Mouse (Mus musculus) adrenal gland, adult 18-20 months (tissue): Measurements from ENCODE around the gene Msl1. TPM values are rescaled to one million over a fixed set of nuclear protein-coding genes. Genes with fewer than 3 reads are reported as not detected.

Experiments
- DNase-seq, 2 experiments: peaks; one replicate each; pipeline ENCODE4 v3.0.0; 2021 to 2022; ENCODE audit warnings: low spot score in 2 of 2
- total RNA-seq, 2 experiments: library from RNA; stranded (reverse); gene quantifications; 1 replicate in 1 of 2; 2 replicates in 1 of 2; pipeline ENCODE4 v1.2.3; 2021

The Msl1 gene
- total RNA-seq, 2 experiments from 2014 or later = 82.3 to 97.4 TPM

DNA sequence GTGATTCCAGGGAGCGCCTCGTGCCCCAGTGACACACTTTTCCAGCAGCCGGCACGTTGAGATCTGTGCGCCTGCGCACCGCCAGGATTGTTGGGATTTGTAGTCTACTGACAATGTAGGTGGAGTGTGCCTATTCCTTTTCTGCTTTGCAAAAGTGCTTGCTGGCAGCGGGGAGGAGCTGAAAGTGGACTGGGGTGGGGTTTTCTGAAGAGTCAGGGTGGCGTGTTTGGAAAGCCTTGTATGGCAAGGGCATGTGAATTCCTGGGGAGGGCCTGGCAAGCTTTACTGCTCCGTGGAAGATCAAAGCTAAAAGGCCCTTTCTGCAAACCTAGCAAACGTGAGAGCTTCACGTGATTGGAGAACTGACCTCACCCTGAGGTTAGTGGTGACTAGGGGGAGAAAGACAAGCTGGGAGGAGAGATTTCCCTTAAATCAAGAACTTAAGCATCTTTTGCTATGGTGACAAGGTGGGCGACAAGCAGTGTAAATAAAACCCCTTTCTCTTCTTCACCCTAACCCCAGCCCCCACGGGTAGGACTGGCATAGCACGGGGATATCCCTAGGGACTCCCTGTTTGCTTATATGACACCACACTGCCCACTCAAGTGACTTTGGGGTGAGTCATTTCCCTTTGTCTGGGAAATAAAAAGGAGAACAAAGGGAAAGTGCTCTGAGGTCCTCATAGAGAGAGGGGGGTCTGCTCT, 19.8 kb upstream of the Msl1 start:
- DNase-seq = peak in 1 of 2 experiments; percentile 99

DNA sequence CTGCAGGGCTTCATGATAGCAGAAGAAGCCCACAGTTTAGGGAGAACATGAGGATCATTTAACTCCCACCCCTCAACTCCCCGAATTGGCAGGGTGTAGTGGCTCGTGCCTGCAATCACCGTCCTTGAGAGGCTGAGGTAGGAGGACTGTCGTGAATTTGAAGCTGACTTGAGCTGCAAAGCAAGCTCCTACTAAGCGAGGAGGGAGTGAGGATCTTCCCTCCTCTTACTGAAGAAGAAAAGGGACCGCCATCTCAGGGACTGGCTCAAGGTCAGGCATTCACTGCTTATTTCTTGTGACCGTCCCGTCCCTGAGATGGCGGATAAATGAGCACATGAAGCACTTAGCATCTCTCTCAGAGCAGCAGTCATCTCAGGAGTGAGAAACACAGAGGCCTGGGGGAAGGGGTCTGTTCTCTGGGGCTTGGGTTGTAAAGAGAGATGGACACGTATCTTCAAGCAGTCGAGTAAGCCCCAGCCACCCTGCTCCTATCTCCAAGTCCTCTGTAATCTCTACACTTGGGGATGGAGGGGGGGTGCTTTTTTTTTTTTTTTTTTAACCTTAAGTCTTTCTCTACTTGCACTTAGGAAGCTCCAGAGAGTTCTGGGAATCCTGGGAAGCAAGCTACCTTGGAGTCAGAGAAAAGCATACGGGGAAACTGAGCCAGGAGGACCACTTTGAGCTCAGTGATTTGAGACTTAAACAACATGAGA, 19.1 kb upstream of the Msl1 start:
- no peak for DNase-seq

DNA sequence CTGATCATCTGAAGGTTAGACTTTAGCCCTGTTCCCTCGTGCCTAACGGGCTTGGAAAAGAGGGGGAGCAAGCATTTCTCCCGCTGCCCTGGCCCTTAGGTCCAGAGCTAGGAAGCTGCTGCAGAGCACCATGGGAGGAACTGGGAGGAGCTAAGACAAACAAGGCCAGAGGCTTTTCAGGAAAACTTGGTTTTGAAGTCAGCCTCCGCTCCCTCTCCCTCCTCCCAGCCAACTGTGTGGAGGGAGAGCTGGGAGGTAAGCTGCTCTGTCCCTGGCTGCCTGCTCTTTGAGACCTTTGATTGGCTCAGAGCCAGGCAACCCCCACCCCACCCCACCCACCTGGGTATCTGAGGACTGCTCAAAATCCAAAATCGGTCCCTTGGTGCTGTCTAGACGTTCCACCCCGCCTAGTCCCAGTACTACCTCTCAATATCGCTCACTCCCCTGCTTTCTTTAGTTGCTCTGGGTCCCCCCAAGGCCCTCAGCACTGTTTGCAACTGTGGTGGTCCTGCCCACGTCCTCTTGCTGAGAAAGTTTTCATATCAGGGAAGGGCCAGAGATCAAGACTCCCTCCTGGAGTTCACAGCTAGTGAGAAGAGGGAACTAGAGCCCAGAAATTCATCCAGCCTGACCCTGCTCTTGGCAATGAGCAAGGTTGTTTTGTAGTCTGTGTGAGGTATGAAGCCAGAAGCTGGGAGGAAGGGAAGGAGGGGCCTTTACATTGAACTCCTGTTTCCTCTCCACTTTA, 18.3 kb upstream of the Msl1 start:
- DNase-seq = peak; percentile 59 to 73

DNA sequence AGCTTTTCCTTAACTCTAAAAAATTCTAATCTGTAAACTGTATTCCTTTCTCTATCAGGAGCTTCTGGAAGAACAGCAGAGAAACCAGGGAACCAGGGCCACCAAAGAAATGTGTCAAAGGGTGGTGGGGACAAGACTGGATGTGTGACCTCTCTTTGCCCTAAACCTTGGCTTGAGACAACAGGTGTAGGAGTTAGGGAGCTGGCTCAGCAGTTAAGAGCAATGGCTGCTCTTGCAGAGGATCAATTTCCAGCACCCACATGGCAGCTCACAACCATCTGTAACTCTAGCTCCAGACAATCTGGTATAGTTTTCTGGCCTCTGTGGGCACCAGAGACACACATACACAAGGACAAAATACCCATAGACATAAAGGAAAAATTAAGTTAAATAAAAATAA, 17.4 kb upstream of the Msl1 start:
- DNase-seq = no peak

DNA sequence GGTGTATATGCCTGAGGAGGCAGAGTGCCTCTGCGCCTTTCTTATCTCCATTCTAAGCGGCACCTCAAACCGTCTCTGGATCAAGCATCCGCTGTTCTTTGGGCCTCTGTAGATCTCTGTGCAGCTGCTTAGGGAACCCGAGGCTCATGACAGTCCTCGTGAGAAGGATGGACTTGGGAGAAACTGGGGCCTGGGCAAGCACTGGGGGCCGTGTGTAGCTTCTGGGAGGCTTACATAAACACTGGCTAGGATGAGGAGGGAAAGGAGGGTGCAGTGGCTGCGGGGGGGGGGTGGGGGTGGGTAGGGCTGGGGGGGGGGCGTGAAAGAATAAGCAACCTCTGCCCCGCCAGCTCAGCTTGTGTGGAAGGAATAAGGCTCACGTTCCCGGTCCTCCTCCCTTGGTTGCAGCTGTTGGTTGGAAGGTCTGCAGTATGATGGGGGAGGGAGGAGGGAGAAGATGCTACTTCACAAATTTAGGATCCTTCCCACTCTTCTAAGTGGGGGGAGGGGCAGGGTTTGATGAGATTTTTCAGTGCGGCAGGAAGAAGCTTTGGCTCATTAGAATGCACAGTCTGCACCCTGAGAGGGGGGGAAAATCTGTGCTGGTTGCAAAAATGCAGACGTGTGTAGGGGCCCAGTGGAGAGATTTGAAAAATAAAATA, 13.3 kb upstream of the Msl1 start:
- DNase-seq = no peak

DNA sequence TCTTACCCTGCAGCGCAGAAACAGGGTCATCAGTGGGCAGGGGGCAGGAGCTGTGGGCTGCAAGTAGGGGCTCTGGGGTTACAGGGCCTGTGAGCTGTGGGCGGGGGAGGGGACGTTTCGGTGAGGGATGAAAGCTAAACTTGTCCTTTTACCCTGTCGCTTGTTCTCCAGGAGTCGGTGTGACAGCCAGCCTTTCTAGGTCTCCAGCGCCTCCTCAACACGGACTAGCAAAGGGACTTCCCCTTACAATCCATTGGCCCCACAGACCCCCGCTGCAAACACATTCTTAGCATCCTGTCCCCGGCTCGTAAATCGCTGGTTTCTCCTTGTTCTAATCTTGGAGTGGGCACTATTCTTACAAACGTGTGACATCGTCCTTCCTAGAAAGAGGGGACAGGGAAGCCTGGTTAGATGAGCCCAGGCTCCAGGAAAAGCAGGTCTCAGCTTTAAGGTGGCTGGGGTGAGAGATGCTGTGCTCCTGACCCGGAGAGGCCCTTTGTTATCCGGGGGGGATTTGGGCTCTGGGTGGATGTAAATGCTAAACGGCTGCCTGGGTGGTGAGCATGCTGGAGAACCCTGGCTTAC, 12.6 kb upstream of the Msl1 start:
- DNase-seq = peak in 1 of 2 experiments; percentile 33

DNA sequence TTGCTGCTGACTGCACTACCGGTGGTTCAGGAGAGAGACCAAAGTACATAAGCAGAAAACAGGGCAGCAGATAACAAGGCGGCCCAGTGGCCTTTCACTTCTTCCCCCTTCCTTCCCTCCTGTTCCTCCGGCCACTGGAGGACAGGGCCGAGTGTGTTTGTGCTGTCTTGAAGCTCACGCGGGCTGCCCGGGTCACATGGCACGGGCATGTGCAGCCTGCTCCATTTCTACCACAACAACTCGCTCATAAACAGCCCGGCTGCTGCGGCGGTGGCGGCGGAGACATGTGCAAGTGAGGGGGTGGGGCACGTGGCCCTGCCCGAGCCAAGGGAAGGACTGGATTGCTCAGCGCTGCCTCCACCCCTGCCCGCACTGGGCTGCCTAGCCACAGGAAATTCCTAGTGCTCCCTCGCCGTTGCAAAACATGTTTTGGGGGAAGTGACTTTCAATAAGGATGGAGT, 12.1 kb upstream of the Msl1 start:
- peak; percentile 95 to 97 for DNase-seq

DNA sequence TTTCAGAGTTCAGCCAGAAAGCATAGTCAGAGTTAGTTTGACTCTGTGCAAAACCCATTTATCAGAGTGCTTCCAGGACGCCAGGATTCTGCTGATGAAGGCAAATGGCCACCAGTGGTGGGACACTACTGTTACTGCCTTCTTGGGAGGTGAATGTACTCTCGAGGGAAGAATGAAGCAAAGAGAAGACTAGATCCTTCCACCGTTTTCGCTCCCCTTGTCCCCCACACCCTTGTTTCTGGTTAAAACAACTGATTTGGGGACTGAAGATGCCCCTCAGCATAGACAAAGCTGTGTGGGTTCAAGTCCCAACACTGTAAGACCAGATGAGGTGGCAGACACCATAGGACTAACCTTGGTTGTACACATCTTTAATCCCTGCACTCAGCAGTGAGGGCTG, 11.2 kb upstream of the Msl1 start:
- DNase-seq = peak in 1 of 2 experiments; percentile 15

DNA sequence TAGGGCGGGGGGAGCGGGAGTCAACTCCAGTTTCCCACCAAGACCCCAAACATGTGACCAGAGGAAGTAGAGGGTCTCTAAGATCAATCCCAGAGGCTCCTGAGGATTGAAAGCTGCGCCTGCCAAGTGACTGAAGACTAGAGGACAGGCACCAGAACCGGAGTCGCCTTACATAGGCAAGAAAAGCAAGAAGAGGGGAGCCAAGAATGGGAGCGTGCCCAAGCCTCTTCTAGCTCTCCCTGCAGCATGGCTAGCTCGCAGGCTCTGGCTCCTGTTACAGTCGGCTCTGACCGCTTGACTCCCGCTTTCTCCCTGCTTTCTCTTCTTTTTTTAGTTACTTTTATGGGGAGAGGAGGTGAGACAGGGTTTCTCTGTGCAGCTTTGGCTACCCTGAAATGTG, 10.1 kb upstream of the Msl1 start:
- no peak for DNase-seq

DNA sequence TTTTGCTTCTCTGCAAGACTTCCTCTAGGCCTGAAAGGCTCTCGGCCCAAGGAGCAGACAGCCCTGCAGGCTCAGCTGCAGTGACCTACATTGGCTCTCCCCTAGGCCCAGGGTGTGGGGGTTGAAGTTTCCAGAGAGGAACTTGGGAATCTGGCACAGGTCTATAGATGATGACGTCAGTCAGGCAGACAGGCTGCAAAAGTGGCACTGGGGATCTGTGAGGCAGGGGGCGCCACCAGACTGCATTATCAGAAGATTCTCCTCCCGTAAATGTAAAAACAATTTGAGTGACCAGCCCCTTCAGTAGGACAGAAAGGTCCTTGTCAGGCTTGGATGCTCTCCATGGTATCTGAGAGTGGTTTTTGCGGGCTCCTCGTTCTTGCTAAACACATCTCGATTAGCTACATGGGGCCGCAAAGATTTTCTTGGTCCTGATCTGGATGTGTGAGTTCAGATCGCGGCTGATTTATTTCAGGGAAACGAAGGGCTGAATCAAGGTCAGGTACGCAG, 9.5 kb upstream of the Msl1 start:
- DNase-seq = peak; percentile 62 to 65

DNA sequence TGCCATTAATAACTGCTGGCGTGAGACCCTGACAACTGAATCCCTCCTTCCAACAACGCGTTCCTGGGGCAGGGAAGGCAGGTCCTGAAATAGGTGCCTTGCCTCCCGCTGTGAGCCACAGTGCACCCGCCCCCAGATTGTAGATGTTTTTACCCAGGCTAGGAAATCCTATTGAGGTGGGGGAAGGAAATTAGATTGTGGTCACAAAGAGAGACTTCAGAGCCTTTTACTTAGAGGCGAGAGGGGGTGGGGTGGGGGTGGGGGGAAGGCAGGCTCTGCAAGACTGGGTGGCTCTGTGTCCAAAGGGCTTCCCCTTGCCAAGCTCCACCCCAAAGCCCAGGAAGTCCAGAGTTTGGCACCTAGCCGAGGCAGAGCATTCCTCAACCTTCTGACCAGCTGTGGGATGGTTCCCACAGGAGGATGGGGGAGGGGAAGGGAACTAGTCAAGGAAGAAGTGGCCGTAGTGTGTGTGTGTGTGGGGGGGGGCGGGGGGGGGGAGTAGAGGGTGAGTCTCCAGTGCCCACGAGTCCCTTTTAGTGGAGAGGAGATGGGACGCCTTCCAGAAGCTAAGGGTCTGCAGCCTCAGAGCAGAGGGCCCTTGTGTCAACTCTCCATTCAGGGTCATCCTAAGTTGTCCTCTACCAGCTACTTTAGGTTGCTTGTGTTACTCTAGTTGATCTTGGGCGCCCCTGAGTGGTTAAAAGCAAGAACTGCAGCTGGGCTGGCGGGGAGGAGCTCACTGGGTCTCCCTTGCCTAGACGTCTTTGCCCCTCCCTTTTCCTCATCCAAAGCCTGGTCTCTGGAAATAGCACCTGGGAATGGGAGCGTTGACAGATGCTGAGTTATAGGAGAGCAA, 8.7 kb upstream of the Msl1 start:
- peak; percentile 93 to 96 for DNase-seq

DNA sequence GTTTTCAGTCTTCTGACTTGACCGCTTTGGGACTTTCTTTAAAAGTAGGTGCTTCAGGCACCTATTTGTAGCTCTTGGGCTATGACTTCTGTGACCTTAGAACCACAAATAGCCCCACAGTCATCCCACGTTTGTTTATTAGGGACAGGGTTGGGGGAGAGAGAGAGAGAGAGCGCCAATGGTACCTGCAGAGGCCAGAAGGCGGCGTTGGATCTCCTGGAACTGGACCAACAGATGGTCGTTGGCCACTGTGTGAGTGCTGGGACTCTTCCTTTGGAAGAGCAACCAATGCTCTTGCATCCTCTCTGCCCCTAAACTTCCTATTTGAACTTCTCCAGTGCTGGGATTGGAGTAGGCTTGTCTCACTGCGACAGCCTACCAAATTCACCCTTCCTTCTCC, 8.1 kb upstream of the Msl1 start:
- no peak for DNase-seq

DNA sequence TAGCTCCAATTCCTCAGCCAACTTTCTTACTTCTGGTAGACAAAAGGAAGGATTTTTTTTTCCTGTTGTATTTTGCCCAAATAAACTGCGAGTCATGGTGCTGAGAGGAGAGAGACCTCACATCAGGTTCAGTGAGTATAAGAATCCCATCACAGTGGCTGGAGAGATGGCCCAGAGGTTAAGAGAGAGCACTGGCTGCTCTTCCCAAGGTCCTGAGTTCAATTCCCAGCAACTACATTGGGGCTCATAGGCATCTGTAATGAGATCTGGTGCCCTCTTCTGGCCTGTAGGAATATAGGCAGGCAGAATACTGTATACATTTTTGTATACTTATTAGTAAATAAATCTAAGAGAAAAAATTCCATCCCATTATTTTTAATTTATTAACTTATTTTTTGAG, 7.6 kb upstream of the Msl1 start:
- no peak for DNase-seq

DNA sequence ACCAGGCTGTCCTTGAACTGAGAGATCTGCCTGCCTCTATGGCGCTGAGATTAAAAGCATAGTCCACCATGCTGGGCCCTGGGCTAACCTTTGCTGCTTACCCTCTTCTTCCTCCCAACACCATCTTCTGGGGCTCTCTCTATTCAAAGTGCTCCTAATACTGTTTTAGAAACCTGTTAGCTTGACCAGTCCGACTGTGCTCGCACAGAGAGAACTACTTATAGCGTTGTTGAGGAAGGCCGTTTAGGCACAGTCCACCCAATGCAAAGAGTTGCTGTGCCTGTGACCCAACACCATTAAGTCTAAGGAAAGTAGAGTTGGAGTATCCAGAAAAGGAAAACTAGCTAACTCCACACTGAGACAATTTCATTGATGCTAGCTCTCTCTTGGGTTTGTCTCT, 7.2 kb upstream of the Msl1 start:
- DNase-seq = no peak

DNA sequence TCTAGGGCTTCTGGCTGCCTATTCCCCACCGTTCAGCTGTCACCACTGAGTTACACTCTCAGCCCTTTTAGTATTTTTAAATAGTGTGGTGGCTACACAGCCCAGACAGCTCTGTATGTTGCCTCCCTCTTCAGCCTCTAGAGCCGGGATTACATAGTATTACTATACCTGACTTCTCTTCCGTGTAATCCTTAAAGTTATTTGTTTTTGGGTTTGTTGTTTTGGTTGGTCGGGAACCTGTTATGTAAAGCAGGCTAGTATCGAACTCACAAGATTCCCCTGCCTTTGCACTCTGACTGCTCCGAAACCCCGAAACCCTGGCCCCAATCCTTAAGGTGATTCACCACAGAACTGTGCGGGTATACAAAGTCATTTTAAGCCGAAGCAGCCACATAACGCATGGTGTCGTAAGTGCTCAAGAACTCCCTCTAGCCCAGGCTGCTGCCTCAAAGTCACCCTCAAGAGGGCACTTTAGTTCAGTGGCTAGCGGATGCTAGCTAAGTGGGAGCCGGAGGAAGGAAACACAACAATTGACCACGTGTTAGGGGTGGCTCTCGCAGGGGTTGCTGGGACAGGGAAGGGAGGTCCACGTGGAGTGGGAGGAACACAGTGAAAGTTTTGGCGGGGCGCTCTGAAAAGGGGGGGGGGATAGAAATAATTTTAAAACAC, 6.6 kb upstream of the Msl1 start:
- peak; percentile 76 to 79 for DNase-seq

DNA sequence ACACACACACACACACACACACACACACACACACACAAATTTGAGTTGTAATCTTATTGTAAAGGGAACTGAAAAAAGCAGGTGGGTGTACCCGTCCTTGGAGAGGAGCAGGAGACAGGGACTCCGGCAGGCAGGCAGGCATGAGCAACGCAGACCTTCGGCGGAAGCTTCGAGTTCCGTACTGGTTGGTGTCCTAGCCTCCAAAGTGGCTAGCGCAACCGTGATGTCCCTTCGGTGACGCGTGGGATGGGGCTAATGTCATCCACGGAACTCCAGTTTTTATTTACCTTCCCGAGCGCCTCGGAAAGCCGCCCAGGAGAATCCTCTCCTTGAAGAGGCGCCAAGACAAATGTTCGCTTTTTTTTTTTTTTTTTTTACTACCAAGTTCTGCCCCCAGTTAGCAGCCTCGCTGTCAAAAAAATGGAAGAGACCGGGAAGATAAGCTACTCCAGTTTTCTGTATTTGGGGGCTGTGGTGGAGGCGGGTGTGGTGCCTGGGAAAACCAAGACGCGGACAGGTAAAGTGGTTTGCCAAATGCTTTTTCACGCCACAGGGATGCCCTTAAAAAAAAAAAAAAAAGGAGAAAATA, 6.0 kb upstream of the Msl1 start:
- DNase-seq = peak in 1 of 2 experiments; percentile 57

DNA sequence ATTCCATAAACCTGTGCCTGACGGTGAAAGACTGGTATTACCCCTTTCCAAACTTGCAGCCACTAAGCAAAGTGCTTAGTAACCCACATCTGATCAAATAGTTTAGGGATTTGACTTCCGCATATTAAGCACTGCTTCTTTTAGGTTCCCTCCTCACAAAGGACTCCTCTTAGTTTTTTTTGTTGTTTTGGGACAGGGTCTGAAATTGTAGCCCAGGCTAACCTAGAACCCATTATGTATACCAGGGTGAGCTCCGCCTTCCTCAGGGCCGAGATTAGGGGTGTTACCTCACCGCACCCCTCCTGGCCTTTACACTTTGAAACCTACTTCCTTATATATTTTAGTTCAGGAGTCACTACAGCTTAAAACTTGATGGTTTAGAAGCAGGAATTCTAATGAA, 5.5 kb upstream of the Msl1 start:
- DNase-seq = no peak

DNA sequence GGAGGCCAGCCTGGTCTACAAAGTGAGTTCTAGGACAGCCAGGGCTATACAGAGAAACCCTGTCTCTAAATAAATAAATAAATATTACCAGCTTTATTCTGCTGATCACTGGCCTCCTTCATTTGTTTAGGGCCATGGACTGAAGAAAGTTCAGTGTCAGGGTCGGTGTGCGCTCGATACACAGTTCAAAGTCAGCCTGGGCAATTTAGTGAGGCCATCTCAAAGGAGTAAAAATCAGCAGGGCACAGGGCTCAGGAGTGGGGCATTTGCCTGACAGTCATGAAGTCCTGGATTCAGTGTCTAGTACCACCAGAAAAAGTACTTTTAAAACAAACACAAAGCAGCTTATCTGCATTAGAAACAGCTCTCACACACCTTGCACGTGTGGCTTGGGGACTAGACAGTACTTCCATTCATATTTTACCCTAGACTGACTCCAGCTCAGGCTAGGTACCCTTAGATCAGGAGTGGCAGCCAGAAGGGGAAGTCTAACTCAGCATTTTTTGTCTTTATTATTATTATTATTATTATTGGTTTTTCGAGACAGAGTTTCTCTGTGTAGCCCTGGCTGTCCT, 4.6 kb upstream of the Msl1 start:
- no peak for DNase-seq

DNA sequence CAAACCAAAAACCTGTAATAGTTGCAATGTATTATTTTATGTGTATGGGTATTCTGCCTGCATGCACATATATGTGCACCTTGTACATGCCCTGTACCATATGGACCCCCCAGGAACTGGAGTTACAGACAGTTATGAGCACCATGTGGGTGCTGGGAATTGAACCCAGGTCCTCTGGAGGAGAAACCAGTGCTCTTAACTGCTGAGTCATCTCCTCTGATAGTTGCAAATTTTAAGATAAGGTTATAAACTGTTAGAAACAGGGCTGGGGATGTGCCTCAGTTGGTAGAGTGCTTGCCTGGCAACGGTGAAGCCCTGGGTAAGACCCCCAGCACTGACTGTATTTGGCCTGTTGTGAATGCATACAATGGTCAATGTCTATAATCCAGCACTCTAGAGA, 3.9 kb upstream of the Msl1 start:
- DNase-seq = no peak
